Mouse (Mus musculus) liver, embryonic 15.5 days (tissue): ENCODE measurements around the gene Mgat5. TPM values are rescaled to one million over a fixed set of nuclear protein-coding genes. Genes with fewer than 3 reads are reported as not detected.

Experiments used
- ATAC-seq: fragments of 200-750 bp; cut with Nextera tagmentation; 2 replicates; pipeline ENCODE4 v1.8.0; 2017; ENCODE audit warnings: moderate number of reproducible peaks, mild to moderate bottlenecking, moderate library complexity; ENCODE audit not compliant: insufficient read depth
- H3K27ac ChIP-seq: fragments of 300-500 bp; sonication (generic); replicated peaks from 2 replicates; pipeline ENCODE4 v1.5.1; 2015; ENCODE audit warnings: mild to moderate bottlenecking, inconsistent platforms
- H3K27me3 ChIP-seq: fragments of 300-500 bp; sonication (generic); 2 replicates; pipeline ENCODE4 v1.6.1; 2015; ENCODE audit warnings: mild to moderate bottlenecking, inconsistent platforms
- H3K36me3 ChIP-seq: fragments of 300-500 bp; sonication (generic); replicated peaks from 2 replicates; pipeline ENCODE4 v1.6.1; 2015; ENCODE audit warnings: moderate library complexity, mild to moderate bottlenecking, inconsistent platforms
- H3K4me1 ChIP-seq: fragments of 300-500 bp; sonication (generic); replicated peaks from 2 replicates; pipeline ENCODE4 v1.6.1; 2015; ENCODE audit warnings: inconsistent platforms
- H3K4me2 ChIP-seq: fragments of 300-500 bp; sonication (generic); 2 replicates; pipeline ENCODE4 v1.6.1; 2015; ENCODE audit warnings: moderate library complexity, mild to moderate bottlenecking, inconsistent platforms
- H3K4me3 ChIP-seq: fragments of 300-500 bp; sonication (generic); replicated peaks from 2 replicates; pipeline ENCODE4 v1.5.1; 2015; ENCODE audit warnings: mild to moderate bottlenecking, inconsistent platforms
- H3K9ac ChIP-seq: fragments of 300-500 bp; sonication (generic); 2 replicates; pipeline ENCODE4 v1.6.1; 2015; ENCODE audit warnings: moderate library complexity, mild to moderate bottlenecking, inconsistent platforms
- H3K9me3 ChIP-seq: fragments of 300-500 bp; sonication (generic); replicated peaks from 2 replicates; pipeline ENCODE4 v1.6.1; 2016; ENCODE audit warnings: inconsistent platforms
- WGBS: fragments of 180-500 bp; shearing (Covaris S2); methylation state at CpG from one replicate; pipeline ENCODE4 v1.1.7; 2015; ENCODE audit warnings: mixed read lengths; ENCODE audit not compliant: insufficient replicate concordance; 5-methylcytosine and 5-hydroxymethylcytosine counted together
- polyA plus RNA-seq: library from polyadenylated mRNA; unstranded; fragments of >200 nt; fragmentation: Nextera tagmentation; extraction: Ambion mirVana; gene quantifications from 2 replicates; pipeline ENCODE4 v1.2.1, GENCODE M21; 2015

Mgat5 gene
- polyA plus RNA-seq, 1 experiment from 2014 or later = 0.68 TPM

DNA sequence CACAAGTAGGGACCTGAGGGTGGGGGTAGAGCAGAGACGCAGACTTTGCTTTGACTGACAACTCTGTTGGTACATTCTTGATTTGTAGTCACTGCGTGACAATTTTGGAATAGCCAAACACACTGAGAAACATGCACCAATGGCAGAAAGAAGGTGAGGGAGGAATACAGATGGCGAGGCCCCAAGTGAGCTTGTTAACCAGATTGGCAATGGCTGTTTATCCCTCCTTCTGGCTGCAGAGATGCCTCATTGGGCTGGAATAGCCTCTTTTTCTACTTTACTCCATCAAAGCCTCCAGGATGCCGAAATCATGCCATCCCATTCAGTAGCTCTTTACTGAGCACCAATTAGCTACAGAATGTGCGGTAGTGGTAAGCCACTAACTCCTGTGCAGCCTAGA, 270.9 kb downstream of the Mgat5 start:
- H3K9ac ChIP-seq = no peak overlapping the region
- no peak overlapping the region for H3K27ac ChIP-seq
- WGBS = 74% methylated on average over 5 of the region's 5 CpGs
- no peak overlapping the region for H3K4me2 ChIP-seq
- H3K4me3 ChIP-seq = no peak overlapping the region
- H3K9me3 ChIP-seq = no peaks in the 10 kb centered on the region
- H3K4me1 ChIP-seq = no peaks in the 10 kb centered on the region
- H3K36me3 ChIP-seq = no peaks in the 10 kb centered on the region
- no peaks in the 10 kb centered on the region for H3K27me3 ChIP-seq
- no peak for ATAC-seq

DNA sequence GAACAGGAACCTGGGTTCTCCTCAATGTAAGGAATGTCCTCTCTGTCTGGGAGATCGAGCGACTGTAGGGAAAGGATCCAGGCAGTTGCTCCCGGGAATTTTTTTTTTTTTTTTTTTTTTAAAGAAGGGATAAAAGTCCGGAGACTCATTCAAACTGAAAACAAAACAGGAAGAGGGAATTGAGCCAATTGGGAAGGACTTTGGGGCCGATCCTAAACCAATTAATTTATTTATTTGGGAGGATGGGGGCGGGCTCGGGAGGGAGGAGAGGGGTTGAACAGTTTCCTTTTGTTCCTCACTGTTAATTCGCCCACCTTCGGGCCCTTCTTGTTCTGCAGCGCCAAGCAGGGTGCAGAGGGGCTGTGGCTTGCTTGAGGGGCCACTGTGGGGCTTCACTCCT, 278.1 kb downstream of the Mgat5 start:
- no peak for ATAC-seq

DNA sequence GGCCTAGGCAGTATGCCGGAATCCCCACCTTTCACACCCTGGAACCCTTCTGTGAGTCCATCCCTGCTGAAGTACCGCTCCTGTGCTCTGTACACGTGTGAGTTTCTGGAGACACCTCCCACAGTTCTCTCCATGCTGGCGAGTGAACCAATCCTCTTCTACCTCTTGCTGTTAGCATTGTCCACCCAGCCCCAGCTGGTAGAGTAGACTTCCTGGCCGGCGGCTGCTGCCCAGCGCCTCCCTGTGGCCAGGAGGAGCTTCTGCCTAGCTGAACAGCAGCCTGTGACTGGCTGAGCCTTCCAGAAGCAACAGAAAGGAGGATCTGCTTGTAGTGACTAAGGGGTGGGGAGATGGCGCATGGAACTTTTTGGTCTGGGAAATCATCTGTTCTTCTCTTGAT, 279.4 kb downstream of the Mgat5 start:
- WGBS = 81% methylated on average over 8 of the region's 8 CpGs

More for the DNA sequence above, 278.1 kb downstream of the Mgat5 start:
- no peak overlapping the region for H3K27ac ChIP-seq
- H3K4me2 ChIP-seq = no peak overlapping the region
- H3K9ac ChIP-seq = no peak overlapping the region
- no peaks in the 10 kb centered on the region for H3K4me1 ChIP-seq
- H3K4me3 ChIP-seq = no peak overlapping the region
- 63% methylated on average over 10 of the region's 10 CpGs for WGBS
- no peaks in the 10 kb centered on the region for H3K27me3 ChIP-seq
- no peaks in the 10 kb centered on the region for H3K9me3 ChIP-seq
- no peaks in the 10 kb centered on the region for H3K36me3 ChIP-seq

GRCm38 (mm10) chr1:127484826-127485225, 280.0 kb downstream of the Mgat5 start:
- WGBS = 29% methylated on average over 7 of the region's 7 CpGs
- Histone ChIP-seq H3K4me2 (no peak overlapping the region), H3K4me3 (no peak overlapping the region), H3K9me3 (no peaks in the 10 kb centered on the region), H3K9ac (no peak overlapping the region), H3K36me3 (no peaks in the 10 kb centered on the region), H3K4me1 (no peaks in the 10 kb centered on the region), H3K27ac (no peak overlapping the region), H3K27me3 (no peaks in the 10 kb centered on the region)
- no peak for ATAC-seq

More for the DNA sequence above, 279.4 kb downstream of the Mgat5 start:
- no peak for ATAC-seq
- Histone ChIP-seq H3K4me2 (no peak overlapping the region), H3K9me3 (no peaks in the 10 kb centered on the region), H3K27me3 (no peaks in the 10 kb centered on the region), H3K27ac (no peak overlapping the region), H3K9ac (no peak overlapping the region), H3K4me3 (no peak overlapping the region), H3K36me3 (no peaks in the 10 kb centered on the region), H3K4me1 (no peaks in the 10 kb centered on the region)

GRCm38 (mm10) chr1:127487161-127487560, 282.3 kb downstream of the Mgat5 start:
- Histone ChIP-seq H3K4me3 (no peak overlapping the region), H3K4me1 (no peaks in the 10 kb centered on the region), H3K9me3 (no peaks in the 10 kb centered on the region), H3K4me2 (no peak overlapping the region), H3K27ac (no peak overlapping the region), H3K9ac (no peak overlapping the region), H3K27me3 (no peaks in the 10 kb centered on the region), H3K36me3 (no peaks in the 10 kb centered on the region)
- no peak for ATAC-seq
- WGBS = 59% methylated on average over 4 of the region's 4 CpGs

DNA sequence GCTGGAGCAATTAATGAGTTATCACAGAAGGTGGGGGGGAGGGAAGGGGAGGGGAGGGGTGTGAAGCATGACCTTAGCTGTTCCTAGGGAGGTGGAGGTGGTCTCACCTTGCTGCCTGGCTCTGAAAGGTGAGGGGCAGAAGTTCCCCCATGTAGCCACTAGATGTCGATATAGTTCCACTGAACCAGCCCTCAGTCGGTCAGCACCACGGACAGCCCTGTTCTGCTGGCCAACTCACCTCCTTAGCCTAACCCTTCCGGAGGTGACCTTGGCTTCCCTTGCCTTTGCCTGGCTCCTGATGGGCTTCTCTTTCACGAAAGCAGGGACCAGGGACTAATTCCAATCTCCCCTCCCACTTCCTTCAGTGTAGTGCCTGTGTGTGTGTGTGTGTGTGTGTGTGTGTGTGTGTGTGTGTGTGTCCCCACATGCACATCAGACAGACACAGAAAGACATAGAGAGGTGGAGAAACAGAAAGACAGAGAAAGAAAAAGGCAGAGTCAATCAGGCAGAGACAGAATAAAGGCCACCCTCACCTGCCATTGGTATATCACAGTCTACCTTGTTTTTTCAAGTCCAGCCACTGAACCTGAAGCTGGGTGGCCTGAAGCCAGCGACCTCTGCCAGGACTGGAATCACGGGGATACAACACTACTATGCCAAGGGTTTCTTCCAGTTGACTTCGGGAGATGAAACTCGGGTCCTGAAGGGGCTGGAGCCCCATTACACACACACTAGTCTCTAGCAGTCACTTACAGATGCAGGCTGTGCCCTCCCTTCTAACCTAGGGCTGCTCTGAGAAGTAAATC, 292.1 kb downstream of the Mgat5 start:
- H3K36me3 ChIP-seq = no peaks in the 10 kb centered on the region
- ATAC-seq = no peak
- H3K4me1 ChIP-seq = no peaks in the 10 kb centered on the region
- no peak overlapping the region for H3K4me3 ChIP-seq
- no peaks in the 10 kb centered on the region for H3K9me3 ChIP-seq
- no peak overlapping the region for H3K27ac ChIP-seq
- WGBS = 27% methylated on average over 9 of the region's 9 CpGs
- no peak overlapping the region for H3K4me2 ChIP-seq
- H3K27me3 ChIP-seq = no peaks in the 10 kb centered on the region
- no peak overlapping the region for H3K9ac ChIP-seq

DNA sequence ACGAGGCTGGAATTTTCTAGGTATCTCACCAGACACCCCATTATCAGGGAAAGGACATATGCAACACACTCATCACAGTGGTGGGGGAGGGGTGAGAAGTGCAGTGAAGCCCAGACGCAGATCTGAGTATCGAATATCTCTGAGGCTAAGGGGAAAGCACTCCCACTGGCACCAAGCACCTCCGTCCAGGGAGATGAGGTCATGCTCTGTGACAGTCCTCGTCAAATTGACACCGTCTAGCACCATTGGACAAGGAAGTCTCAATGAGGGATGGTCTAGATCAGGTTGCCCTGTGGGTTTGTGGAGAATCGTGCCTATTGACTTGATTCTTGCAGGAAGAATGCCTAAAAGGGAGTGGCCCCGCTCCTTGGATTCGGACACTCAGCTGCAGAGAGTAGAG, 293.9 kb downstream of the Mgat5 start:
- Histone ChIP-seq H3K4me1 (no peaks in the 10 kb centered on the region), H3K9me3 (no peaks in the 10 kb centered on the region), H3K27ac (no peak overlapping the region), H3K9ac (no peak overlapping the region), H3K4me2 (no peak overlapping the region), H3K27me3 (no peaks in the 10 kb centered on the region), H3K36me3 (no peaks in the 10 kb centered on the region), H3K4me3 (no peak overlapping the region)
- 40% methylated on average over 9 of the region's 9 CpGs for WGBS
- ATAC-seq = no peak

DNA sequence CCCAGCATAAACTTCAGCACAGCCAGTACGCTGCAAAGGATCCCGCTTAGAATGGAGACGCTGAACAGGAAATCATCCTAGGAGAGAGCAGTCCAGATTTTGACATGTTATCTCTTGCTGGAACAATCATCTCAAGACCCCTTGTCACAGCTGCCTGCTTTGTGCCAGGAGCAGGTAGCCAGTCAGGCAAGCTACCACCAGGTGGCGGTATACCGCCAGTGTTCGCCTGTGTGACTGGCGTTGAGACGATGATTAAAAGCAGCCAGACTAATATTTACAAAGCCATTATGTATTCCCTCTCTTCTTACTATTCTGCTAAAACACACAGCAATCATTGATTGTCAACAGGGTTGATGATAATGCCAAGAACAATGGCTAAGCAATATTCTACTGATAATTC, 295.4 kb downstream of the Mgat5 start:
- WGBS = 3% methylated on average over 8 of the region's 8 CpGs
- Histone ChIP-seq H3K9ac (no peak overlapping the region), H3K9me3 (no peaks in the 10 kb centered on the region), H3K4me1 (no peaks in the 10 kb centered on the region), H3K4me2 (no peak overlapping the region), H3K36me3 (no peaks in the 10 kb centered on the region), H3K27ac (no peak overlapping the region), H3K4me3 (no peak overlapping the region), H3K27me3 (no peaks in the 10 kb centered on the region)
- ATAC-seq = no peak

- Histone ChIP-seq H3K9ac (no peak overlapping the region), H3K4me3 (no peak overlapping the region), H3K4me1 (no peaks in the 10 kb centered on the region), H3K4me2 (no peak overlapping the region), H3K9me3 (no peaks in the 10 kb centered on the region), H3K27ac (no peak overlapping the region), H3K27me3 (no peaks in the 10 kb centered on the region), H3K36me3 (no peaks in the 10 kb centered on the region)
- 40% methylated on average over 17 of the region's 17 CpGs for WGBS
- ATAC-seq = no peak
Measured at GRCm38 (mm10) chr1:127500701-127501100, 295.9 kb downstream of the Mgat5 start.

- ATAC-seq = no peak
- whole genome bisulfite sequencing = 73% methylated on average over 10 of the region's 10 CpGs
- Histone ChIP-seq H3K4me2 (no peak overlapping the region), H3K9ac (no peak overlapping the region), H3K4me3 (no peak overlapping the region), H3K4me1 (no peaks in the 10 kb centered on the region), H3K27ac (no peak overlapping the region), H3K27me3 (no peaks in the 10 kb centered on the region), H3K36me3 (no peaks in the 10 kb centered on the region), H3K9me3 (no peaks in the 10 kb centered on the region)
Measured at GRCm38 (mm10) chr1:127507042-127507650, 302.3 kb downstream of the Mgat5 start.

DNA sequence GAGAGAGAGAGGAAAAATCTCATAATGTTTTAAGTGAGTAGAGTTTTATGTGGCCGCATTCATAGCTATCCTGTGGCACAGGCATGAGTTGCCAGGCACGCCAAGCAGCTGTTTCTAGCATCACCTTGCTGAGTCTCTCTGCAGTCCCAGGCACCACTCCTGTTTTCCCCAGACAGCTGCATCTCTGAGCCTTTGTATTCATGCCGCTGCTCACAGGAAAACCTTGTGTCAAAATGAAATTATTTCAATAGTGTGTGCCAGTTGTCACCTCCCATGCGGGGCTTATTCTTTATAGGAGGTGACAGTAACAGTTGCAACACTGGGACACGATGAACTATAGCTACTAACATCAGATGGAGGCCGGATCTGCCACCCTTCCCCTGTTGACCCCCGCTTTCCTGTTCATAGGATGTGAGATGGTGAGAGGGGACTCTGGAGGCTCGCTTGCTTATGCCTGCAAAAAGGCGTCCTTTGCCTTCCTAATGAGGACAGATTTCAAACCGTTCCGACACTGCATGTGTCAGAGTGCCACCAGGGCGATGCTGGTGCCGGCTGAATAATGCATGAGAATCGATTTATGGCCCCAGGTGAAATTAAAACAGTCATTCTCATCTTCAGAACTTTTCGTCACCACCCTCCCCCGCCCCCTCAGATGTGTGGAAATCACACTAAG, 303.4 kb downstream of the Mgat5 start:
- no peaks in the 10 kb centered on the region for H3K4me1 ChIP-seq
- H3K9ac ChIP-seq = no peak overlapping the region
- H3K27ac ChIP-seq = no peak overlapping the region
- H3K9me3 ChIP-seq = no peaks in the 10 kb centered on the region
- no peak overlapping the region for H3K4me3 ChIP-seq
- H3K4me2 ChIP-seq = no peak overlapping the region
- H3K36me3 ChIP-seq = no peaks in the 10 kb centered on the region
- 64% methylated on average over 16 of the region's 16 CpGs for WGBS
- no peaks in the 10 kb centered on the region for H3K27me3 ChIP-seq
- no peak for ATAC-seq
